In genomic region chr9:114854686-114855085, GRCm38 (mm10) we compare ENCODE assay signal across 11 mouse cellular contexts. TPM values are rescaled to one million over a fixed set of nuclear protein-coding genes. Genes with fewer than 3 reads are reported as not detected.
A peak's percentile ranks its signal among the peaks of the same experiment; 100 is the strongest.
DNase-seq lines count a peak whose midpoint lies in the region; ATAC-seq lines count a peak whose summit lies in the region.
"Had no signal": no experiment of that assay in that cellular context is flagged by ENCODE, and none has a peak within 500 bp of the region (broad histone marks: within the 10 kb centered on the region; RNA-seq: fewer than 3 reads in every experiment).

No protein-coding gene starts in this region.

- peak; percentile 89 for ATAC-seq in forebrain, embryonic 14.5 days
- peak; percentile 59; the same call in 1 of the 2 replicates for ATAC-seq in neural tube, embryonic 13.5 days (ENCODE audit: low read depth)
- no peak for ATAC-seq in neural tube, embryonic 15.5 days (ENCODE audit: low FRiP score)
- ATAC-seq in erythroid progenitor cell, adult 5-6 weeks (replicated peaks; ENCODE audit: low FRiP score, poor library complexity, severe bottlenecking), result no peak
- ATAC-seq: midbrain, embryonic 16.5 days had no signal

- H3K9me3 ChIP-seq in forebrain, embryonic 14.5 days (replicated peaks; ENCODE audit: control insufficient read depth, low read length), result no peaks in the 10 kb centered on the region
- H3K9me3 ChIP-seq in forebrain, embryonic 10.5 days, result no peaks in the 10 kb centered on the region
- no peaks in the 10 kb centered on the region for H3K9me3 ChIP-seq in neural tube, embryonic 13.5 days
- no peaks in the 10 kb centered on the region for H3K9me3 ChIP-seq in neural tube, embryonic 15.5 days (replicated peaks)
- H3K9me3 ChIP-seq: kidney, embryonic 15.5 days; liver, embryonic 13.5 days had no signal

- WGBS in forebrain, embryonic 14.5 days, result 60% methylated on average over 9 of the region's 9 CpGs
- WGBS in forebrain, embryonic 10.5 days, result 73% methylated on average over 9 of the region's 9 CpGs
- 62% methylated on average over 9 of the region's 9 CpGs for WGBS in neural tube, embryonic 13.5 days
- 55% methylated on average over 9 of the region's 9 CpGs for WGBS in neural tube, embryonic 15.5 days

- H3K9ac ChIP-seq in forebrain, embryonic 14.5 days (ENCODE audit: low read length), result no peak overlapping the region
- no peak overlapping the region for H3K9ac ChIP-seq in neural tube, embryonic 13.5 days
- H3K9ac ChIP-seq in neural tube, embryonic 15.5 days (replicated peaks), result no peak overlapping the region
- H3K9ac ChIP-seq: kidney, embryonic 15.5 days; liver, embryonic 13.5 days had no signal

- H3K36me3 ChIP-seq in forebrain, embryonic 14.5 days (ENCODE audit: control insufficient read depth, insufficient read depth, low read length), result no peaks in the 10 kb centered on the region
- H3K36me3 ChIP-seq in forebrain, embryonic 10.5 days (replicated peaks), result no peaks in the 10 kb centered on the region
- H3K36me3 ChIP-seq in neural tube, embryonic 13.5 days, result no peaks in the 10 kb centered on the region
- no peaks in the 10 kb centered on the region for H3K36me3 ChIP-seq in neural tube, embryonic 15.5 days
- H3K36me3 ChIP-seq: kidney, embryonic 15.5 days; liver, embryonic 13.5 days had no signal

- no peak overlapping the region for H3K27ac ChIP-seq in forebrain, embryonic 14.5 days (ENCODE audit: low read depth, low read length)
- H3K27ac ChIP-seq in forebrain, embryonic 10.5 days, result no peak overlapping the region
- H3K27ac ChIP-seq in neural tube, embryonic 13.5 days (replicated peaks), result no peak overlapping the region
- H3K27ac ChIP-seq in neural tube, embryonic 15.5 days (replicated peaks), result no peak overlapping the region
- H3K27ac ChIP-seq: kidney, embryonic 15.5 days; liver, embryonic 13.5 days had no signal

- no peak overlapping the region for H3K4me2 ChIP-seq in forebrain, embryonic 14.5 days (ENCODE audit: low read length)
- H3K4me2 ChIP-seq in neural tube, embryonic 13.5 days, result no peak overlapping the region
- H3K4me2 ChIP-seq in neural tube, embryonic 15.5 days, result no peak overlapping the region
- H3K4me2 ChIP-seq: liver, embryonic 13.5 days had no signal

- H3K4me1 ChIP-seq in forebrain, embryonic 14.5 days (ENCODE audit: control insufficient read depth, insufficient read depth, low read length), result peaks cover 3% of the 10 kb centered on the region; the same call in 1 of the 2 replicates
- H3K4me1 ChIP-seq in forebrain, embryonic 10.5 days, result peaks cover 3% of the 10 kb centered on the region; the same call in 1 of the 2 replicates
- peaks cover 13% of the 10 kb centered on the region for H3K4me1 ChIP-seq in neural tube, embryonic 13.5 days (replicated peaks)
- peaks cover 10% of the 10 kb centered on the region; the same call in 1 of the 2 replicates for H3K4me1 ChIP-seq in neural tube, embryonic 15.5 days

- no peak overlapping the region for H3K4me3 ChIP-seq in forebrain, embryonic 14.5 days (ENCODE audit: low read depth, low read length)
- no peak overlapping the region for H3K4me3 ChIP-seq in forebrain, embryonic 10.5 days
- no peak overlapping the region for H3K4me3 ChIP-seq in neural tube, embryonic 13.5 days
- H3K4me3 ChIP-seq in neural tube, embryonic 15.5 days (replicated peaks), result no peak overlapping the region
- H3K4me3 ChIP-seq: kidney, embryonic 15.5 days; liver, embryonic 13.5 days had no signal

- no peaks in the 10 kb centered on the region for H3K27me3 ChIP-seq in forebrain, embryonic 14.5 days (replicated peaks; ENCODE audit: control insufficient read depth, insufficient read depth, low read length)
- no peaks in the 10 kb centered on the region for H3K27me3 ChIP-seq in forebrain, embryonic 10.5 days (ENCODE audit: poor library complexity, severe bottlenecking)
- no peaks in the 10 kb centered on the region for H3K27me3 ChIP-seq in neural tube, embryonic 13.5 days
- no peaks in the 10 kb centered on the region for H3K27me3 ChIP-seq in neural tube, embryonic 15.5 days (replicated peaks)

- peak; percentile 78 for DNase-seq in forebrain, embryonic 14.5 days (ENCODE audit: low spot score)
- DNase-seq in forebrain, embryonic 10.5 days (ENCODE audit: extremely low spot score, low spot score), result no peak
- DNase-seq in layer of hippocampus, adult 18-20 months (ENCODE audit: low spot score in 2 of 2), result peak; percentile 32 to 55
- DNase-seq in layer of hippocampus, postnatal 36 days, result peak; percentile 32 to 42
- DNase-seq: gastrocnemius, postnatal 10 days; liver, embryonic 13.5 days had no signal

RNA-seq across cellular contexts. Expression of gene Cmtm8, which starts 10.7 kb away (rescaled TPM):
- 8.7 and 9.5 TPM in 2 replicates for polyA plus RNA-seq in forebrain, embryonic 14.5 days (2014; fragmentation: Nextera tagmentation; extraction: Ambion mirVana)
- polyA plus RNA-seq in forebrain, embryonic 10.5 days (2016; fragmentation: Nextera tagmentation; extraction: Ambion mirVana), result 22.8 and 23.0 TPM in 2 replicates
- polyA plus RNA-seq in neural tube, embryonic 13.5 days (2015; fragmentation: Nextera tagmentation; extraction: Ambion mirVana), result 15.5 and 17.3 TPM in 2 replicates
- 10.9 and 13.4 TPM in 2 replicates for polyA plus RNA-seq in neural tube, embryonic 15.5 days (2015; fragmentation: Nextera tagmentation; extraction: Ambion mirVana)
- 1 to 10 TPM; 1.3 to 2.5 TPM for total RNA-seq in layer of hippocampus, adult 18-20 months (2021)
- total RNA-seq in layer of hippocampus, postnatal 36 days (2021), result 1 to 10 TPM; 2.4 to 2.7 TPM
- 5.4 TPM in 1 of 2 replicates, not detected in the other for total RNA-seq in erythroid progenitor cell, adult 5-6 weeks (2015; ENCODE audit: low replicate concordance)
- total RNA-seq in erythroid progenitor cell, adult 5-6 weeks (2017; ENCODE audit: low replicate concordance), result not detected in 2 replicates

Comparison
In these comparisons a context has a peak if more than half of its experiments do, and no peak if none do; other contexts are left out.
1. ATAC-seq: peak in forebrain, embryonic 14.5 days (single experiment) and neural tube, embryonic 13.5 days (single experiment); none in neural tube, embryonic 15.5 days (single experiment) and erythroid progenitor cell, adult 5-6 weeks (single experiment).